Mouse (Mus musculus) cerebellum, adult 2 months (tissue): ENCODE measurements around the gene Katna1.

Experiments used
- CTCF ChIP-seq: fragments of 200-500 bp; IDR thresholded peaks from 2 replicates; pipeline ENCODE4 v1.5.1; 2011; ENCODE audit warnings: low read depth, mild to moderate bottlenecking, control low read depth, low read length, moderate library complexity, borderline replicate concordance; ENCODE audit not compliant: insufficient read depth
- POLR2A ChIP-seq: fragments of 200-500 bp; IDR thresholded peaks from 2 replicates; pipeline ENCODE4 v1.6.1; 2011; ENCODE audit warnings: low read length, control low read depth, borderline replicate concordance; ENCODE audit not compliant: insufficient read depth

DNA sequence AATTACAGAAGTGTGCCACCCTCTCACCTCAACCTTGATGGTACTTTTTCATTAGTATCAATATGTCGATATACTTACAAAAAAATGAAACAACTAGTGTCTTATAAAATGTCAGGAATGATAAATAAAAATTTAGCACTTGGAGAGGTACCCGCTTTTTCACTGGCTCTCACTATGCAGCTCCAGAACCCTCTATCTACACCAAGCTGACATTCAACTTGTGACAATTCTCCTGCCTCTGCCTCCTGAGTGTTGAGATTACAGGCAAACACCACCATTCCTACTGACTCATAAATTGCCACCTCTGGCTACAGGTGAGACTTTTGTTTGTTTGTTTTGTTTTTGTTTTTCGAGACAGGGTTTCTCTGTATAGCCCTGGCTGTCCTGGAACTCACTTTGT is 55.4 kb downstream of the Katna1 start:
- no peak for TF ChIP-seq POLR2A
- TF ChIP-seq CTCF, result no peak
